Mouse (Mus musculus) myocyte (in vitro differentiated cells): ENCODE results near the gene Mpc1.

Source experiments
- CEBPB ChIP-seq: IDR thresholded peaks from 2 replicates; pipeline ENCODE4 v1.6.1; 2011; ENCODE audit warnings: mild to moderate bottlenecking, moderate library complexity; ENCODE audit not compliant: poor library complexity, insufficient read depth, severe bottlenecking
- MAX ChIP-seq: IDR thresholded peaks from one replicate; pipeline ENCODE4 v1.6.1; 2011; ENCODE audit warnings: low read depth, mild to moderate bottlenecking, control low read depth
- MYOD1 ChIP-seq, 3 experiments: IDR thresholded peaks; one replicate each; pipeline ENCODE4 v1.6.1; 2011; ENCODE audit warnings: control low read depth in 2 of 3, low read depth in 2 of 3, mild to moderate bottlenecking in 2 of 3, moderate library complexity in 1 of 3; ENCODE audit not compliant: insufficient read length in 2 of 3, control insufficient read depth in 1 of 3
- POLR2A ChIP-seq: IDR thresholded peaks from one replicate; pipeline ENCODE4 v1.6.1; 2011; ENCODE audit warnings: low read depth, mild to moderate bottlenecking, control low read depth, moderate library complexity; ENCODE audit not compliant: insufficient read length
- POLR2AphosphoS2 ChIP-seq: IDR thresholded peaks from one replicate; pipeline ENCODE4 v1.6.1; 2011; ENCODE audit warnings: low read depth, control low read depth; ENCODE audit not compliant: insufficient read length

DNA sequence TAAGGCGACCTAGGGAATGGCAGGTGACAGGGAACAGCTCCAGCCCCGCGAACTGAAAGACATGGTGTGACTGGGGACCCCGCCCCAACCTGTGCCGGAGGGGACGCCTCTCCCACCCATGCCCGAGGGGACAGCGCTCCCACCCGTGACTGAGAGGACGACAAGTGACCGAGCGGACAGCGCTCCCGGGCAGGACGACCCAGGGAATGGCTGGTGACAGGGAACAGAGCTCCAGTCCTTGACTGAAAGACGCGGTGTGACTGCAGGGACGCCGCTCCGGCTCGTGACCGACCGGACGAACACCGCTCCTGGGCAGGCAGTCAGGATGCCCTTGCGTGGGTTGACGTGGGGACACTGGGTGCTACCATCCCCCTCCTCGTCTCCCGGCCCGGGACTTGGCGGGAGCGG lies 1.6 kb downstream of the Mpc1 start:
- TF ChIP-seq MYOD1 (IDR thresholded peaks at IDR 0.05; ENCODE audit: control insufficient read depth in 1 of 3, insufficient read length in 2 of 3, low read depth in 2 of 3) (peak in 1 of 3 experiments; percentile 2), POLR2A (no peak), CEBPB (no peak), MAX (no peak), POLR2AphosphoS2 (no peak)
